Mouse (Mus musculus) cortical plate, adult 2 months (tissue): ENCODE results near the gene Pam. TPM values are rescaled to one million over a fixed set of nuclear protein-coding genes. Genes with fewer than 3 reads are reported as not detected.

Experiments used
- H3K27ac ChIP-seq: fragments of 200-500 bp; 2 replicates; pipeline ENCODE4 v1.5.1; 2012; ENCODE audit warnings: low read length, control low read depth, inconsistent platforms; ENCODE audit not compliant: insufficient read depth
- H3K4me1 ChIP-seq: fragments of 200-500 bp; 2 replicates; pipeline ENCODE4 v1.6.1; 2011; ENCODE audit warnings: low read length; ENCODE audit not compliant: control insufficient read depth, insufficient read depth
- H3K4me3 ChIP-seq: fragments of 200-500 bp; 2 replicates; pipeline ENCODE4 v1.5.1; 2011; ENCODE audit warnings: mild to moderate bottlenecking, low read length, control low read depth; ENCODE audit not compliant: insufficient read depth
- CTCF ChIP-seq: fragments of 200-500 bp; IDR thresholded peaks from 2 replicates; pipeline ENCODE4 v1.5.1; 2011; ENCODE audit warnings: mild to moderate bottlenecking, control low read depth, low read length; ENCODE audit not compliant: insufficient read depth; ENCODE audit errors: extremely low read depth
- POLR2A ChIP-seq: fragments of 200-500 bp; IDR thresholded peaks from 2 replicates; pipeline ENCODE4 v1.6.1; 2011; ENCODE audit warnings: mild to moderate bottlenecking, low read length, control low read depth; ENCODE audit not compliant: insufficient read depth; ENCODE audit errors: extremely low read depth
- polyA plus RNA-seq: library from polyadenylated mRNA; depleted of rRNA; stranded (reverse); fragments of >200 nt; gene quantifications from 2 replicates; pipeline ENCODE4 v1.2.3, GENCODE M21; 2012

Pam gene
- polyA plus RNA-seq, 1 experiment, result 99.2 TPM

- no peak for TF ChIP-seq CTCF
- TF ChIP-seq POLR2A, result no peak
- H3K4me1 ChIP-seq, result peaks cover 3% of the 10 kb centered on the region; the same call in 1 of the 2 replicates
- no peak overlapping the region for H3K27ac ChIP-seq
- no peak overlapping the region for H3K4me3 ChIP-seq
Observed at GRCm38 (mm10) chr1:97947100-97947499, 148.3 kb downstream of the Pam start.

GRCm38 (mm10) chr1:97943908-97944608 is 151.4 kb downstream of the Pam start:
- peaks cover 3% of the 10 kb centered on the region; the same call in 1 of the 2 replicates for H3K4me1 ChIP-seq
- H3K27ac ChIP-seq, result no peak overlapping the region
- TF ChIP-seq CTCF (no peak), POLR2A (no peak)
- H3K4me3 ChIP-seq, result no peak overlapping the region

DNA sequence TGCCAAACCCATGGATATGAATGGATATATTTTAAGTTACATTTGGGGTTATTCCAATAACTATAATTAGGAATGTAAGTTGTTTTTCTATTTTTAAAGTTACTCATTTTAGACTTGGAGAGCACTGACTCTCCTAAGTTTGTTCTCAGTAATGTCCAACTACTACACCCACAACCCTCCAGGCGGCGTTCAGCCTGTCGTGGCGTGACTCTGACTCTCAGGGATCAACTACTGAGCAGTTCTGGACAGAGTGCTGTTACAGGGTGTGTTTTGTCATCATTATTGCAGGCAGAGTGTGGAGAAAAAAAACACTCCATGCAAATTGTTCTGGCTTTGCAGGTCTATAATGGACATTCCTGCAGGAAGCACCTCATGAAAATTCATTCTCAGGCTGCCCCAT is 152.0 kb downstream of the Pam start:
- no peak overlapping the region for H3K27ac ChIP-seq
- no peak for TF ChIP-seq POLR2A
- TF ChIP-seq CTCF, result no peak
- no peak overlapping the region for H3K4me3 ChIP-seq
- peaks cover 3% of the 10 kb centered on the region; the same call in 1 of the 2 replicates for H3K4me1 ChIP-seq

- Histone ChIP-seq H3K27ac (no peak overlapping the region), H3K4me1 (peaks cover 7% of the 10 kb centered on the region; the same call in 1 of the 2 replicates), H3K4me3 (no peak overlapping the region)
- TF ChIP-seq CTCF (no peak), POLR2A (no peak)
Observed at GRCm38 (mm10) chr1:97942966-97943365, 152.5 kb downstream of the Pam start.

- Histone ChIP-seq H3K4me1 (peaks cover 5% of the 10 kb centered on the region; the same call in 1 of the 2 replicates), H3K4me3 (no peak overlapping the region), H3K27ac (no peak overlapping the region)
- no peak for TF ChIP-seq POLR2A
- no peak for TF ChIP-seq CTCF
Observed at GRCm38 (mm10) chr1:97938586-97938985, 156.9 kb downstream of the Pam start.

GRCm38 (mm10) chr1:97938053-97938452 is 157.4 kb downstream of the Pam start:
- peaks cover 4% of the 10 kb centered on the region; the same call in 1 of the 2 replicates for H3K4me1 ChIP-seq
- TF ChIP-seq POLR2A (no peak), CTCF (no peak)
- H3K4me3 ChIP-seq, result no peak overlapping the region
- H3K27ac ChIP-seq, result no peak overlapping the region

- Histone ChIP-seq H3K4me3 (no peak overlapping the region), H3K27ac (no peak overlapping the region), H3K4me1 (peaks cover 6% of the 10 kb centered on the region; the same call in 1 of the 2 replicates)
- TF ChIP-seq POLR2A (no peak), CTCF (no peak)
Observed at GRCm38 (mm10) chr1:97934940-97935339, 160.5 kb downstream of the Pam start.

- Histone ChIP-seq H3K27ac (no peak overlapping the region), H3K4me1 (peaks cover 3% of the 10 kb centered on the region; the same call in 1 of the 2 replicates), H3K4me3 (no peak overlapping the region)
- TF ChIP-seq POLR2A, result no peak
- no peak for TF ChIP-seq CTCF
Observed at GRCm38 (mm10) chr1:97931220-97931619, 164.2 kb downstream of the Pam start.

DNA sequence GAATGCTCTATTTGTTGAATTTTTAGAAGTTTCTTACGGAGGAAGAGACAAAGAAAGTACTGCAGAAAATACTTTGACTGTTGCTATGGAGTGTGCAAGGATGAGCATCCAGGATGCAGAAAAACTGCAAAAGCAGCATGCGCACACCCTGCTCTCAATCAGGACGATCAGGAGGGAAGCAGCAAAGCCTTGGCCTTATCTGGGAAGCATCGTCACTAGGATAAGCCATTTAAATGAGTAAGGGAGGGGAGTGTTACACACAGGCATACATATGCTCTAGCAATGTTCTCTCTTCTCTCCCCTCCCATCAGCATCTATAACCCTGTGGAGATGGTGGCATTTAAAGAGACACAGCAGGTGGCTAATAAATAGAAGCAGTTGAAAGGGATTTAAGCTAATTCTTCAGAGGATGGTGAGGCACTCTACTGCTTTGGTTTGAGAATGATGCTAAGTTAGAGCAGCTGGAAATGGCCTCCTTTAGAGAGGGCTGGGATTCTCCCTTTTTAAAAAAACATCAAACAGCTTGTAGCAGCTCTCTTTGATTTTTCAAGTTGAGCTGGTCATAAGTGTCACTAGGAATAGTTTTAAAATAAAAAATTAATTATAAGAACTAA is 165.9 kb downstream of the Pam start:
- H3K4me1 ChIP-seq, result peaks cover 3% of the 10 kb centered on the region; the same call in 1 of the 2 replicates

GRCm38 (mm10) chr1:97926789-97927188 is 168.7 kb downstream of the Pam start:
- no peak for TF ChIP-seq CTCF
- TF ChIP-seq POLR2A, result no peak
- no peak overlapping the region for H3K27ac ChIP-seq
- peaks cover 3% of the 10 kb centered on the region; the same call in 1 of the 2 replicates for H3K4me1 ChIP-seq
- H3K4me3 ChIP-seq, result no peak overlapping the region

More for the DNA sequence above, 165.9 kb downstream of the Pam start:
- Histone ChIP-seq H3K4me3 (no peak overlapping the region), H3K27ac (no peak overlapping the region)
- TF ChIP-seq POLR2A (no peak), CTCF (no peak)
